Mouse (Mus musculus): Measurements from ENCODE around the gene Cxcl14. TPM values are rescaled to one million over a fixed set of nuclear protein-coding genes. Genes with fewer than 3 reads are reported as not detected.

The Cxcl14 gene
- total RNA-seq, 2 experiments from 2014 or later = 121 to 127 TPM

- no peak for DNase-seq
These were observed 7.1 kb downstream of the Cxcl14 start for GRCm38 (mm10) chr13:56289261-56289660.

GRCm38 (mm10) chr13:56288601-56289000 is 7.8 kb downstream of the Cxcl14 start:
- no peak for DNase-seq

DNA sequence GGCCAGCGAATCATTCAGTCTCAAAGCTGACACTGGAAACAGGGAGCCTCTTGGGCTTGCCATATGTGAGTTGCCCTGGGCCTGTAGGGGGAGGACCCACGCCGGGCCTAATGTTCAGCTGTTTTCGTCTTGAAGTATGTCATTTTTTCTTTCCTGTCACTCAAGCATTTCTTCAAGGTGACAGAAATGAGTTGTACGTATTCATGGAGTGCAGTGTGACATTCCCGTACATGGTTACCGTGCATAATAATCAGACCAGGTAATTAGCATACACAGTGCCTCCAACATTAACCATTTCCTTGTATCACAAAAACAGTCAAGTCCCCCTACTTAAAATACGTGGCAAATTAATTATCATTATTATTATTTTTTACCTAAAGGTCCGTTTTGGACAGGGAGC is 9.3 kb downstream of the Cxcl14 start:
- DNase-seq = no peak

GRCm38 (mm10) chr13:56283321-56283720 is 13.0 kb downstream of the Cxcl14 start:
- no peak for DNase-seq

DNA sequence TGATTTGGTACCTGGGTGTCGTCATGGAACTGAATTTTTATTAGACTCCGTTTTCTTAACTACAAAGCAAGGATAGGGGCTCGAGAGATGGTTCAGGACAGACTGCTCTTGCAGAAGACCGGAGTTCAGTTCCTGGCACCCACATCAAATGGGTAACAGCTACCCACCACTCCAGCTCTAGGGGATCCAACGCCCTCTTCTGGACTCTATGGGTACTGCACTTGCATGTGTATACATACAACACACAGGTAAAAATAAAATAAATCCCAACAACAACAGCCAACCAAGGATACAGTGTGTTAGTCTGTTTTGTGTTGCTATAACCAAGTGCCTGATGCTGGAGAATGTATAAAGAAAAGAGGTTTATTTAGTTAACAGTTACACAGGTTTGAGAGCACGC is 16.0 kb downstream of the Cxcl14 start:
- DNase-seq = no peak

GRCm38 (mm10) chr13:56279439-56279838 is 16.9 kb downstream of the Cxcl14 start:
- DNase-seq = peak; percentile 82 to 84

- no peak for DNase-seq
These were observed 21.2 kb downstream of the Cxcl14 start for GRCm38 (mm10) chr13:56275171-56275570.

DNA sequence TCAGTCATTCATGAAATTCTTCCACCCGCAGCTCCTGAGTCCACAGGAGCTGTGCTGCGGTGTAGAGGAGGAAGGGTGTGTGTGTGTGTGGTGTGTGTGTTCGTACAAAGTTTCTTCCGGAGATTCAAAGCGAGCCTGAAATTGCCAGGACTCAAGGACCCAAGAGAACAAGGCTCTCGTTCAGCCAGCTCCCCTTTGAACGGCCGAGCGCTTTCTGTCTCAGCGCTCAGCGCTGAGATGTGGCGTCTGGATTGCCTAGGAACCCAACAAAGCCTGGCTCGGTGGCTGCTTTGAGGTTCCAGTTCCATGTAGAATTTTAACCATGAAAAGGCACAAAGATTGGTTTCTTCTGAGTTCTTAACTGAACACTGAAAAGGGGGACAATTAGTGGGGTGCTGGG is 26.2 kb downstream of the Cxcl14 start:
- DNase-seq = no peak

- no peak for DNase-seq
These were observed 29.0 kb downstream of the Cxcl14 start for GRCm38 (mm10) chr13:56267396-56267795.

GRCm38 (mm10) chr13:56266435-56266834 is 29.9 kb downstream of the Cxcl14 start:
- no peak for DNase-seq

DNA sequence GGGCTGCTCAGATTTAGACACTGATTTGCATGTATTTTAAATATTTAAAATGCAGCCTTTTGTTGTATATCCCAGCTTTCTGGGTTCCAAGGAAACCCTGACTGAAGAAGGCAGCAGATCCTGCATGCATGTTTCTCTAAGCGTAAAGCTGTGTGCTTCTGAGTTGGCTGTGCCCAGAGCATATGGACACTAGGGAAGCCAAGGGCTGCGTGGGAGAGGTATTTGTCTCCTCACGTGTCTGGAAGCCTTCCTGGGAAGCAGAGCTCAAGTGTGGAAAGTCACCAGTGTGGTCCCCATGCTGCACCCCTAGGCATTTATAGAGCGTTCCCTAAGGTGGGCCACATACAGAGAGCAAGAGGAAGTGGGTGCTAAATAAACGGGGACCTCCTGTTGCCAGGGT is 30.7 kb downstream of the Cxcl14 start:
- DNase-seq = peak; percentile 21 to 41

- no peak for DNase-seq
These were observed 34.1 kb downstream of the Cxcl14 start for GRCm38 (mm10) chr13:56262269-56262668.

DNA sequence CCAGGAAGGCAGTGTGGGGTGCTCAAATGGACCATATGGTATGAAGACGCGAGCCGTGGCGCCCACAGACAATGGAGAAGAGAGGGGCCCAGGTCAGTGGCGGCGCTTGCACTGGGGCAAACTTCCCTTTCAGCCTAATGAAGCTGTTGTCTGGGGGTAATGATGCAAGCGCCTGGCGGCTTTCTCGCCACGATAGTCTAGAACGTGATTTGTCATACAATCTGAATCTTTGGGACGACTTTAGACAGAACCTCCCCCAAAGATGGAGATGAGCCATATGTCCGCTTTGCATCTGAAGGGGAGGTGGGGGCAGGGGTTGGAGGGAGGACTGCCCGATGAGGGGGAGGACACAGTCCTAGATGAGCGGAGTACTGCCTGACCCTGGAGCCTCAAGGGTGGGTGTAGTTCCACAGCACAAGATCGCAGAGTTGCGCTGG is 36.0 kb downstream of the Cxcl14 start:
- no peak for DNase-seq

DNA sequence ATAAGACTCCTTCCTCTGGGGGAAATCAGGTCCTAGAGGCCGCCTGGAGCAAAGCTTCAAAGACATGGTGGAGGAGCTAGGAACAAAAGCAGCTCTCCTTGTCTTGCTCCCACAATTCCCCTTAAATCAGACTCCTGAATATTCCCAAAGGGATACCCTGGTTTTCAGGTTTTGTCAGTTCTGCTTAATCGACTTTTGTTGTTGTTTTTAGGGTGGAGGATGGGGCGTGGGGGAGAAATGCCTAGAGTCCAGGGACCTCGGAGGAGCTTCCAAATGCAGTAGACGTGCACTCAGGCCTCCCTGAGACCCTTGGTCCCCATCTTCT is 36.5 kb downstream of the Cxcl14 start:
- no peak for DNase-seq

GRCm38 (mm10) chr13:56259021-56259925 is 37.1 kb downstream of the Cxcl14 start:
- DNase-seq = no peak

- DNase-seq = no peak
These were observed 37.9 kb downstream of the Cxcl14 start for GRCm38 (mm10) chr13:56258196-56259020.

- DNase-seq = no peak
These were observed 38.7 kb downstream of the Cxcl14 start for GRCm38 (mm10) chr13:56257469-56258153.

GRCm38 (mm10) chr13:56256716-56257299 is 39.5 kb downstream of the Cxcl14 start:
- DNase-seq = no peak

DNA sequence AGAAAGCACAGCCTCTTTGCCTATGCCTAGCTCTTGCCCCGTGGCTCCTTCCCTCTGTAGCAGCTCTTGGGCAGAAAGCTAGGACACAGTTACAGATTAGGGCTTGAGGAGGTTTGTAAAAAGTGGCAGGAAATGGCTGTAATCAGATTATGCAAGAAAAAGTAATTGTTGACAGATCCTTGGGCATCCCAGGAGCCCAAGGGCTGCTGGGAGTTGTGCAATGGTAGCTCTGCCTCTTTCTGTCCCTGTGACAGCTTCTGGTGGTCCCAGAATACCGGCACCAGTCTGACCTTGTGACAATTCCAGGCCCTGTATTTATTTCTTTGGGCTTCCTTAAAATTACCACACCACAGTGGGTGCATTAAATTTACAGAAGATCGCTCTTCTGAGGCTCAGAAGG is 43.0 kb downstream of the Cxcl14 start:
- DNase-seq = no peak

GRCm38 (mm10) chr13:56252783-56253182 is 43.6 kb downstream of the Cxcl14 start:
- DNase-seq = no peak

- DNase-seq = peak; percentile 34 to 57
These were observed 44.3 kb downstream of the Cxcl14 start, which contains the start of gene Neurog1 for GRCm38 (mm10) chr13:56251924-56252619. Gene Neurog1 (minus strand): TSS chr13:56252163.
